Mouse (Mus musculus) lung, postnatal 36 days (tissue): ENCODE measurements around the gene Ets2.
"Not testable (repeated sequence)": the region's sequence is repeated elsewhere in the genome, so short reads cannot be mapped to it uniquely, and the experiment has no call there.

Source experiments
- DNase-seq: peaks from one replicate; pipeline ENCODE4 v3.0.0; 2022; ENCODE audit warnings: mixed read lengths

Gene Ets2

GRCm38 (mm10) chr16:95700224-95700623 is 1.7 kb upstream of the Ets2 start:
- DNase-seq = no peak

GRCm38 (mm10) chr16:95702562-95703545 is 979 bp downstream of the Ets2 start:
- DNase-seq = peak; percentile 36

GRCm38 (mm10) chr16:95703958-95704357 is 2.1 kb downstream of the Ets2 start:
- peak; percentile 34 for DNase-seq

- no peak for DNase-seq
Observed at GRCm38 (mm10) chr16:95704662-95705330, 2.9 kb downstream of the Ets2 start.

- DNase-seq = no peak
Observed at GRCm38 (mm10) chr16:95705771-95706170, 3.9 kb downstream of the Ets2 start.

- DNase-seq = peak; percentile 59
Observed at GRCm38 (mm10) chr16:95708211-95709004, 6.5 kb downstream of the Ets2 start.

- DNase-seq = peak; percentile 40
Observed at GRCm38 (mm10) chr16:95709175-95709574, 7.3 kb downstream of the Ets2 start.

- no peak for DNase-seq
Observed at GRCm38 (mm10) chr16:95710129-95710528, 8.3 kb downstream of the Ets2 start.

GRCm38 (mm10) chr16:95712121-95712520 is 10.2 kb downstream of the Ets2 start:
- no peak for DNase-seq

GRCm38 (mm10) chr16:95713077-95713476 is 11.2 kb downstream of the Ets2 start:
- not testable (repeated sequence) for DNase-seq

- DNase-seq = peak; percentile 57
Observed at GRCm38 (mm10) chr16:95715026-95715425, 13.2 kb downstream of the Ets2 start.

GRCm38 (mm10) chr16:95716061-95716706 is 14.3 kb downstream of the Ets2 start:
- DNase-seq = peak; percentile 67

- no peak for DNase-seq
Observed at GRCm38 (mm10) chr16:95717631-95718030, 15.8 kb downstream of the Ets2 start.

- DNase-seq = no peak
Observed at GRCm38 (mm10) chr16:95718119-95718518, 16.2 kb downstream of the Ets2 start.

GRCm38 (mm10) chr16:95720532-95720931 is 18.7 kb downstream of the Ets2 start:
- DNase-seq = no peak

- DNase-seq = no peak
Observed at GRCm38 (mm10) chr16:95724251-95724650, 22.4 kb downstream of the Ets2 start.

GRCm38 (mm10) chr16:95724776-95725175 is 22.9 kb downstream of the Ets2 start:
- DNase-seq = no peak

GRCm38 (mm10) chr16:95726802-95727201 is 24.9 kb downstream of the Ets2 start:
- DNase-seq = no peak

GRCm38 (mm10) chr16:95728453-95729435 is 26.9 kb downstream of the Ets2 start:
- peak; percentile 92 for DNase-seq

- DNase-seq = no peak
Observed at GRCm38 (mm10) chr16:95729775-95730174, 27.9 kb downstream of the Ets2 start.

GRCm38 (mm10) chr16:95734785-95735184 is 32.9 kb downstream of the Ets2 start:
- DNase-seq = no peak
